Mouse (Mus musculus) thymus, postnatal 14 days (tissue): Measurements from ENCODE around the gene Cnnm3.

Experiments
- DNase-seq: peaks from one replicate; pipeline ENCODE4 v3.0.0; 2021

Cnnm3 gene

DNA sequence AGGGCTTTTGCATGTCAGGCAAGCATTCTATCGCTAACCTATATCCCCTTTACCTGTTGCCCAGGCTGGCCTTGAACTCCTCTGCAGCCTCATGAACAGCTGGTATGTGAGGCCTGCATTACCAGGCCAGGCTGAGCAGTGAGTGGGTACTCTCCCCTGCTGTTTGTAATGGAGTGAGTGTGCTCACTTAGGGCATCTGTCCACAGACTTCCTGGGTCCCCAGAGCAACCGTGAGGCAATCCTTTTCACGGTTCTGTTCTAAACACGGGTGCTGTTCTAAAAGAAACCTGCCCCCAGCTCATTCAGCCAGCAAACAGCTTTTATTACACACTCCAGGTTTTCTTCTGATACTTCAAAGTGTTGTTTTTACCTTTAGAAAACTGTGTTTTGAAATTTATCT is 27.1 kb downstream of the Cnnm3 start:
- no peak for DNase-seq

DNA sequence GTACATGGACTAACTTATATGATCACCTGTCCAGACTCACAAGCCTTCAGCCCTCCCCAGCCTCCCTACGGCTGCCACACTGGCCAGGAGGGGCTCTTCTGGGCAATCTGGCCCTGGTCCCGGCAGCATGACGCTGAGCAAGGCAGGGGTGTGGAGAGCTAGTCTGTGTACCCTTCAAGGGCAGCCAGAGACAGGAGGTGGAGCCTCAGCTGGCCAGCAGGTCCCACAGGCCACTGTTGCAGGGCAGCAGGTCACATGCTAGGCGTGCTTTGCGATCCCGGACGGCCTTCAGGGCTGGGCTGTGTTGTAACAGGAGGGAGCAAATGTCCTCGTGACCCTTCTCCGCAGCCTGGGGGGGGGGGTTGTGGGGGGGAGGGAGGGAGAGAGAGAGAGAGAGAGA is 27.5 kb downstream of the Cnnm3 start, which contains the start of gene Gm42417:
Gene Gm42417, minus strand, starts transcription at position 244 of the 400 bp plus-strand sequence.
- DNase-seq = no peak

DNA sequence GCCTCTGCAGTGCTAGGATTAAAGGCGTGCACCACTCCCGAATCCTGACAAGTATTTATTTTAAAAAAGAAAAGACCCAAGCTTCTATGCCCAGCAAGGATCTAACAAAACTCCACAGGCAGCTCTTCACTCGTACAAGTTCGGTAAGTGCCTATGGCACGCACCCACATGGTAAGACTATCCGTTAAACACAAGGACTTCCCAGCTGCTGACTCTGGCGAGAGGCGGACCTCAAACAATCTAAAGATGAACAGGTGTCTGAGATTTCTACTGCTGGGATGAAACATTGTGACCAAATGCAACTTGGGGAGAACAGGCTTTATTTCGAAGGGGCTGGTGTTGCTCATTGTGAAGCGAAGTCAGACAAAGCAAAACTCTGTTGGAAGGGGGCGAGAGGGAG is 28.5 kb downstream of the Cnnm3 start:
- no peak for DNase-seq

DNA sequence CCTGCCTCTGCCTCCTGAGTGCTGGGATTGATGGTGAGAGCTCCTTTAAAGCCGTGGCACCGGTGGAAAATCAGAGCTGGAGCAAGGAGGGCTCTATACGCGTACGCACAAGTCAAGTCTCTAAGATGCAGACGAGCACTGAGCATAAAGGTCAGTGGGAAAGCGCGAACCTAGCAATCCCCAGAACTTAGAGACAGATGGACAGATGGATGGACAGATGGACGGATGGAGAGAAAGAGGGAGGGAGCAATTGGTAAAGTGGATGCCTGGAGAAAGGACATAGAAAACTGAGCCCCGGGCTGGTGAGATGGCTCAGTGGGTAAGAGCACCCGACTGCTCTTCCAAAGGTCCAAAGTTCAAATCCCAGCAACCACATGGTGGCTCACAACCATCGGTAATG is 29.1 kb downstream of the Cnnm3 start:
- no peak for DNase-seq

DNA sequence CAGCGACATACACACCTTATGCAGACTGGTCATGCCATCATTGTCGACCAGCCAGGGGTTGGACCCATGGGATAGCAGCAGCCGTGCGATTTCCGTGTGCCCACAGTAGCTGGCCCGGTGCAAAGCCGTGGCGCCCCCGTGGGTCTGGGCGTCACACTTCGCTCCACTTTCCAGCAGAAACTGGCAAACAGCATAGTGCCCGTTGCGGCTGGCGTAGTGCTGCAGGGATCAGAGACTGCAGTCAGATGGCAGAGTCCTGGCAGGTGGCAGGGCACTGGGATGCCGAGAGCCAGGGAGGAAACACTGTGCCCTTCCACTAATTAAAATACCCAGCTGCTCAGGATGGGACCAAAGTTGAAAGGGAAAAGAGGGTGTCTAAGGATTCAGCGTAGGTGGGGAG is 30.2 kb downstream of the Cnnm3 start:
- no peak for DNase-seq

DNA sequence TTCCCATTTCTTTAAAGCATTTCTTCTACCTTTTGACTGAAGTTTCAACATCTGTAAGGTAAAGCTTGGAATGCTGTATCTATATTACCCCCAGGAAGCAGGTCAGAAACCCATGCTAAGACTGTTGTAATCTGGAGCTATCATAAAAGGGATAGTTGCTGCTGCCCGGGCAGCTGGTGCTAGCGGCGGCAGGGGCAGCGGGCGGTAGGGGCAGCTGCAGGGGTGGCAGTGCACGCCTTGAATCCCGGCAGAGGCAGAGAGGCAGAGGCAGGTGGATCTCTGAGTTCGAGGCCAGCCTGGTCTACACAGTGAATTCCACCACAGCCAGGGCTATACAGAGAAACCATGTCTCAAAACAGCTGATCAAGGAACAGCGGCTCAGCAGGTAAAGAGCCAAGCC is 31.3 kb downstream of the Cnnm3 start:
- no peak for DNase-seq

DNA sequence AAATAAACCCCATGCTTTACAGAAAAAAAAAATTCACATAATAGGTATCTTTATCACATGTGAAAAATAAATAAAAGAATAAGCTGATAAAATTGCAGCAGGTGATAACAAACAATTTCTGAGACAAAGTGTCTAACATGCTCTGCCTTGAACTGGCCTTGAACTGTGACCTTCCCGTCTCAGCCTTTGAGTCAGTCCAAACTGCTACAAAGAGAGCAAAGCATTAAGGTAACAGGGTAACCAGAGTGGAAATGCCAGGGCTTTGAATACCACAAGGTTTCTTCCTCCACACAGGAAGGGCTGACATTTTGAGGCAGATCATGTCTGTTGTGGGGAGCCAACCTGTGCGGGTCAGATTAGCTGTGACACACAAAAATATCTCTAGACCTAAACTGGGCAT is 33.7 kb downstream of the Cnnm3 start:
- DNase-seq = no peak

DNA sequence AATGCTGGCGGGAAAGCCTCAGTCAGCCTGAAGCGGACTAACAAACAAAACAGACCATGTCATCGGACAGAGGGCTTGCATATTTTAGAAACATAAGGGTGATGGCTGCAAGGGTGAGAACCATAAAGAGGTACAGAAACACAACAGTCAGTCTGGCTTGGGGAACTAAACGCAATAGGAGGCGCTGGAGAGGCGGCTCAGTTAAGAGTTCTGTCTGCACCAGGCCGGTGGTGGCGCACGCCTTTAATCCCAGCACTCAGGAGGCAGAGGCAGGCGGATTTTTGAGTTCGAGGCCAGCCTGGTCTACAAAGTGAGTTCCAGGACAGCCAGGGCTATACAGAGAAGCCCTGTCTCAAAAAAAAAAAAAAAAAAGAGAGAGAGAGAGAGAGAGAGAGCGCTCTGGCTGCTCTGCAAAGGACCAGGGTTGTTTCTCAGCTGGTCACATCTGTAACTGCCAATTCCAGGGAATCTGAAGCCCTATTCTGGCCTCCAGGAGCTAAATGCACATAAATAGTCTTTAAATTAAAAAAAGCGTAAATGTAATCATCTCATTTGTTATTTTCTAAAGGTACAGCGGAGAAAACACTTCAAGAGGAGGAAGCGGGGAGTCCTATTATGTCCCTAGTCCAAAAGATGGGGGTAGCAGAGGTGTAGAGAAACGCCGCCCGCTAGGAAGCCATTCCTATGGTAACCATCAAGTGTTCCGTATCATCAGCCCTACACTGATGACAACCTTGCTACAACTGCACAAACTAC is 34.4 kb downstream of the Cnnm3 start:
- DNase-seq = peak; percentile 67

DNA sequence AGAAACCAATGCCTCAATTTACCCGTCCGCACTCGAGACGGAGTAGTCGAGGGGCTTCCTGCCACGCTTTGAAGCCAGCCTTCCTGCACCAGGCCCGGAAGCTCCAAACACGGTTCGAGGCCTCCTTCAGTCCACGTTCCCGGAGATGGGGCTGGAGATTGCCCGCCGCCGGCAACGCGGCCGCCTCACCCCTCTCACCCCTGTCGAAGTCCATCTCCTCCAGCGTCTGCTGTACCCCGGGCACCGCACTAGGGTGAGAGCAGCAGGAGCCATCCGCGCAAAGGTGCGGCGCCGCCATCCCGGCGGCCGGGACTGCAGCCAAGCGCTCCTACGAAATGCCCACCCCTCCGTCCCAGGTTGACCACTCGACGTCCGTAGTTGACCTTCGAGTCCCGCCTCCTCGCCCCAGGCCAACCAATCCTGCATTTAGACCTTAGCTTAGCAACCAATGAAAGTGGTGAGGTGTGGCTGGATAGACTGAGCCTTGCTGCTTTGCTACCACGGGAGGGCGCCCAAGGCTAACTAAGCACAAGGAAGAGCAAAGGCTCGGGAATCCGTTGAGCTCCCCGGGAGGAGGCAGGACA is 35.3 kb downstream of the Cnnm3 start, which contains the start of gene Ankrd39:
Gene Ankrd39, minus strand, starts transcription at position 558 of the 584 bp plus-strand sequence.
- peak; percentile 97 for DNase-seq

DNA sequence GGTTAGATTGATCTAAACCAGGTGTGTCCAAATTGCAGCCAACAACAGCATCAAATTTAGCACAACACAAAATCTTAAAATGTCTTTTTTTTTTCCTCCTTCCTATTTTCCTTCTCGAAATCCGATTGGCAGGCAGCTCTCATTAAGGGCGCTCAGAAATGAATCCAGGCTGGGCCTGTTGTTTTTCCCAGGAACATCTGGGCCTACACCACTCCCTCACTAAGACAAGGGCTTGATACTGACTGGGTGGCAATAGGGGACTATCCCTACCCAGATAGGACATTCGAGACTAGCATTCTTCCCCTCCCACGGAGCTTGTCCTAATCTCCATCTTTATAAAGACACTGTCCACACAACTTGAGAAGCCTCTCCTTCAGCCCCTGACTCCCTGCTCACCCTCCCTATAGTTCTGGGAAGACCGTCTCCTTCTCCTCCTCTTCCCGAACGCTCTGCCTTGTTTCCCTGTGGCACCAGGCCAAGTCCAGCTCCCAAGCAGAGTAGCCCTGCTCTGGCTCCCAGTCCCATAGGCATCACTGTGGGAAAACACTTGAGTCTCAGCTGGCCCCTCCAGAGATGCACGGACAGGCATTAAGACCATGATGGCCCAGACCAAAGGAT is 36.4 kb downstream of the Cnnm3 start:
- no peak for DNase-seq

DNA sequence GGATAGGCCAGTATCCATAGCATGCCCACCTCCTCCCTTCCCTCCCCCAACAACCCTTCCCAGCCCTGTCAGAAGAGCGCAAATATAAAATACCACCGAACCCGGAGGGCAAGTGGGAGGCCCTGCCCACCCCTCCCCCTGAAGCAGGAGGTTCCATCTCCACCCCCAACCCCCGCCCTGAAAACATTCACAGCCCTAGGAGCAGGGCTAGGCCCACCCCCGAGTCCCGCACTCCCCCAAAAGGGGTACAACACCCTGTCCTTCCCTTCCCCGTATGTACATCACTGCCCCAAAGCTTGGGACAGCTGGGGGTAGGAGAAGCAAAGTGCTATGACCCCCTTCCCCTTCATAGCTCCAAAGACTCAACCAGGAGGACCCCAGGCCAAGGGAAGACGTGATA is 37.1 kb downstream of the Cnnm3 start:
- no peak for DNase-seq

DNA sequence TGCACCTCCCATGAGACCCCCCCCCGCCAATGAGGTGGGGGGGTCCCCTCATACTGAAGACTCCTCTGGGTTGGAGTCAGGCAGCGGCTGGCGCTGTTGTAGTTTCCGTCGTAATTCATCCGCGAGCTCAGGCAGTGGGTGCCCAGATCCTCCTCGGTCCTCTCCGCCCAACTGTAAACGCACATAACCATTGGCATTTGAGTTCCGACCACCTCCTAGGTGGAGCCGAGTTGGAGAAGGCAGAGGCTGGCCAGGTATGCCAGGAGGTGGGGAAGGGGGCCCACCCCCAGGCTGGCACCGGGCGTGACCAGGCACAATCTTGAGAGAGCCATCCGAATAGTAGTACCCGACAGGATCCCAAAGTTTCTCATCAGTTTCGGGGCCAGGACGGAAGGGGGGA is 37.8 kb downstream of the Cnnm3 start:
- DNase-seq = no peak

DNA sequence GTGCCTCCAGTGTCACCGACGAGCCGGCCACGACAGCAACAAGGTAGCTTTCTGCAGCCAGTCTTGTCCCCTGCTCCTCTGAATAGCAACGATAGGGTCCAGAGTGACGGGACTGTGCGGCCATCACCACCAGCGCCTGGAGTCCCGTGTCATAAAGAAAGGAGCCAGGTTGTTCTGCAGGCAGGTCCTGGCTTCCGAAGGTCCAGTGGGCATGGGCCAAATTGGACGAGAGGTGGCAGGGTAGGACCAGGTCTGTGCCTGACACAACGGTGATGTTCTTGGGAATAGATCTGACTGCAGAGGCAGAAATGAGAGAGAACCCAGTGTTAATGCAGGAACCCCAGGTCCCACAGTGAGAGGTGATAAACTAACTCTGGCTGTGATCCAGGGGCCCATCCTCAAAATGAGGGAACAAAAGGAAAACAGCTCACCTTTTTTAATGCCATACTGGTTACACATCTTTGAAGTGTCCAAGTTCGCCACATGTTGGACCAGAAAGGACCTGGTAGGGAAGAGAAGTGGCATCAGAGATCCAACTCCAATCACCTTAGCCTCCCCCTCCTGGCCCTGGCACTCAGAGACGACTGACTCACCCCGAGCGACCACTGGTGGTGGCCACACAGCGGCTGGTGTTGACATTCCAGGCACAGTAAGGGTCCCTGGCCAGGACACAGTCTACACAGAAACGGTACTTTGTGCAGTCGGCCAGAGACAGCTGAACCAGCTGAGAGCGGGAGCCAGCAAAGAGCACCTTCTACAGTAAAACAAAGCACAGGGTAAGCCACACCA is 38.6 kb downstream of the Cnnm3 start:
- no peak for DNase-seq

DNA sequence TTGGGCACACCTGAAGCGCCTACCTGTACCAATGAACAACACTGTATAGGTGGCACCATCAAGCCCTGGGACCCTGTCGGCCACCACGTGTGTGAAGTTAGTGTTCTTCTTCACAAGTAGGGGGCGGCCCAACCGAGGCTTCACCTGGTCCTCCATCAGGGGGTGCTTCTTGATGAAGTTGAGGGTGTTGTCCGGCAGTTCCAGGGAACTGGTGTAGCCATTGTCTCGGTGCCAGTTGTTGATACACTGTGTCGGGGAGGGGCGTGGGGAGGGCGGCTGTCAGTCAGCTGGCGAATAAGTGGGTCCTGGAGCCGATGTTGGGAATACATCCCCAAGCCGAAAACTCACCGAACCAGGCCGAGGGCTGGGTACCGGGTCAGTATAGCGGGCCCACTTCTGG is 40.2 kb downstream of the Cnnm3 start:
- no peak for DNase-seq

DNA sequence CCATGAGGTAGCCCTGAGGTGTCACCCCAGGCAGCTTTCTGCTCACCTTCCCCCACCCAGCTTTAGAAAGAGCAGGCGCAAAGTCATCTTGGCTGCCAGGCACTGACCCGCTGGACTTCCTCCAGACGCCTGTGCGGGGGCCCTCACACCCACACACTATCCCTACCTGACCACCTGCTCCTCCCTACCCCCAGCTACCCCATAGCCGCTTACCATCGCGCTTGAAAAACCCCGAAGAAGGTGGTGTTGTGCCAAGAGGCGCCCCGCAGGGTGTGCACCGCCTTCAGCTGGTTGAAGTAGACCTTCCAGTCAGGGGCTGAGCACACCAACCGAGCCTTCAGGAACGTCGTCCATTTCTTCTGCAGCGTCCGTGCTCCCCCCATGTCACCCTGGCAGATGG is 40.8 kb downstream of the Cnnm3 start:
- DNase-seq = no peak

DNA sequence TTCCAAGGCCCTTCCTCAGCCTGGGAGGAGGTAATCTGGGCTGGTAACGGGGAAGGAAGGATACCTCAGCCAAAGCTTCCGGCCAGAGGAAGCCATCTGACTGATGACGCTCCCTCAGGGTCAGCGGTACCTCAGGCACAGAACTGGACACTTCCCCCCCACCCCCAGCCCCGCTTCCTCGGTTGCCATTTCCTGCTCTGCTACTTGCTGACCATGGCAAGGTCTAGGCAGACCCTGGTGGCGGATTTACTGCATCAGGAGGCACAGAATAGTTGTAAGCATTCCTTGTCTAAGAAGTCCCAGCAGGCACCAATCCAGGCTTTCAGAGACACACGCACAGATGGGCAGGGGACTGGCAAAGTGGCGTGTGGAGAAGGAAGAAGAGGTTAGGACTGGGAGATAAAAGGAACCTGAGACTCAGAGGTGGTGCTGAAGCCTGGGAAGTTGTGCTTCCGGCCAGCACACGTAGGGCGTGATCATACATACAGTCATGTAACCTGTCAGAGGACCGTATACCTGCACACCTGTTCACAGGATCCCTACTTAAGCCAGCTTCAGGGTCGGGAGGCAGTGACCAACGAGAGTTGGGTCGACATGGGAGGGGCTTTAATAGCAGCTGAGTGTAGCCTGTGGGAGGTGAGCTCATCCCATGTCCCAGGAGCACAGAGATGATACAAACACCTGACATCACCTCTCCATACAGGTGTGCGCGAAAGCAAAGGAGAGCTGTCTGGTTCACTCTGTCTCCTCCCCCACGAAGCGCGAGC is 43.1 kb downstream of the Cnnm3 start:
- no peak for DNase-seq

DNA sequence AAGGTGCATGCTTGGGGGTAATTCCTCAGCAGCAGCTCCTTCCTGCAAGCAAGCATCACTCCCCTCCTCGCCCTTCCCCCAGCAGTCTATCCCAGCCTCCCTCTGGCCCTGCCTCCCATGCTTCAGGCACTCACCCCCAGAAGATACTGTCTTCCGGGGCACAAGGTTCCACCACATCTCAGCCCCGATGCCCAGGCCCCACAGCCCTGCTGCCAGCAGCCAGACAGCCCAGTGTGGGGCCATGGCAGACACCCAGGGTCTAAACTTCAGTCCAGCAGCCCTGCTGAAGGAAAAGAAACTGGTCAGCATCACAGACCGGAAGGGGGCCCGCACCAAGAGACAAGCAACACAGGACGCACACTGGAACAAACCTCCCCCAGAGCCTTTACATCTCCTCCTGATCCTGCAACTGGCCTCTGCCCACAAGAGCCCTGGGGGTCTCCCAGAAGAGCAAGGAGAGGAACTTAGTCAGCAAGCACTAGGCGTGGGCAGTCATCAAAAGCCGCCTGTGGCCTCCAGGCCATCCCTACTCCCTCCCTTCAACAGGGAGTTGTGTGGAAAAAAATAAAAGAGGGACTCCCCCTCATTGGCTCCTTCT is 44.2 kb downstream of the Cnnm3 start:
- DNase-seq = peak; percentile 30

DNA sequence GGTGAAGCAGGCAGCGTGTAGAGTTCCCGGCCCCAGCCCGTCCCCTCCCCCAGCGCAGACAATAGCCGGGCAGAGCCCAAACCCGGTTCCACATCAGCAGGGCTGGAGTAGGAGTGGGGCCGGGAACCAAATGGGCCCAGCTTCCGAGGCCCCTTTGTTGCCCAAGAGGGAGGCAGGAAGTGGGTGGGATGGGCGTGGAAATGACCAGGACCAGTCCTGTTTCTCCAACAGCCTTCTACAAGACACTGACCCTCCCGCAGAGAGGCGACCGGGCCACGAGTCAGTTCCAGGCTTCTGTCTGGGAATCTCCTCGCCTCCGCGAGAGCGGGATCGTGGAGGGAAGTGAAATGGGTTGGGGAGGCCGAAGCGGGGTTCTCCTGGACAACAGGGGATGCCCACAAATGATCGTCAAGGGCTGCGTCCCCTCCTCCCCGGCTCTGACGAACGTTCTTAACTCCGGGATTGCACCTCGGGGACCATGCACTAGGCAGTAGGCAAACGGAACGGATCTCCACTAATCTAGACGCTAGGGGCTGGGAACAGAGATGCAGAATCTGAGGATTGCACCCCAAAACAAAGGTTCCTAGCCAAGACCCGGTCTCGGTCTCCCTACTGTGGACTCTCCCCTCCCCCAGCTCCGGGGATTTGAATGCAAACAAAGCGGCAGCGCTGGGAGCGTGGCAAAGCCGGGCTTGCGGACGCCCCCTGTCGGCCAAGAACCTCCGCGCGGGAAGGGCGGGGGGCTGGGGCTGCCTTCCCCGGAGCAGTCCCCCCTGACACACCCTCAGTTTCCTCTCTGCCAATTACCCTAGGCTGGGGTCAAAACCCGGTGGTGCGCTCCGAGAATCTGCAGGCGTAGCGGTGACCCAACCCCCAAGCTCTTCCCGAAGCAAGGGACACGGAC is 45.1 kb downstream of the Cnnm3 start:
- peak; percentile 94 for DNase-seq

DNA sequence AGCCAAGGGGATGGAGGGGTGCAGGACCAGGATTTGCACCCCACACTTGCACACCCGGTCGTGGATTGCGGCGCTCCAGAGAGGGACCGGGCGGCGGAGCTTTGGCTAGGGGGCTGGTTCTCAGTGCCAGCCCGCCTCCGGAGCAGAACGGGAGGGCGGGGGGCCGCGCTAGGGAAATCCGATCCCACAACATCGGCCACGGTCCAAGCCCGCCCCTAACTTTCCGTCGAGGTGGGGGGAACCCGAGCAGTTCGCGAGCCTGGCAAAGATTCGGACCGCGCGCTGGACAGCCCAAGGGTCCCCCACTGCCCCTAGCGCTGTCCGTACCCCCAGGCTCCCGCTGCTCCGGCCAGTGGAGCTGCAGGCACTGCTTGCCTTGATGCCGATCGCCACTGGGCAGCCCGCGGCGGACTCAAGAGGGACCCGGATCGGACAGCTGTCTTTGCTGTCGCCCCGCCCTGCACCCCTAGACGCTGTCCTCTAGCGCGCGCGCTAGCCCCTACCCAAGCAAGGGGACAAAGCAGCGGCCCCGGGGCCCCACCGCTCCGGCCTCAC is 45.9 kb downstream of the Cnnm3 start:
- peak; percentile 53 for DNase-seq
